Mouse (Mus musculus) kidney, adult 2 months (tissue): ENCODE measurements around the gene Gemin4.

Source experiments
- CTCF ChIP-seq: fragments of 200-500 bp; conservative IDR thresholded peaks from 2 replicates; pipeline ENCODE4 v1.5.1; 2011; ENCODE audit warnings: low read depth, mild to moderate bottlenecking, control low read depth, low read length, moderate library complexity, mixed read lengths; ENCODE audit not compliant: insufficient read depth, insufficient read length
- POLR2A ChIP-seq: fragments of 200-500 bp; IDR thresholded peaks from one replicate; pipeline ENCODE4 v1.6.1; 2011; ENCODE audit warnings: low read depth, low read length, control low read depth

GRCm38 (mm10) chr11:76213841-76214240, 3.6 kb downstream of the Gemin4 start:
- TF ChIP-seq CTCF (no peak), POLR2A (no peak)
